Mouse (Mus musculus) G1E (cell line): ENCODE results near the gene Atg7. TPM values are rescaled to one million over a fixed set of nuclear protein-coding genes. Genes with fewer than 3 reads are reported as not detected.

Experiments used
- ATAC-seq: 2 replicates; pipeline ENCODE4 v1.8.0; 2016; ENCODE audit warnings: mild to moderate bottlenecking; ENCODE audit not compliant: insufficient number of reproducible peaks, poor library complexity, low FRiP score, severe bottlenecking; ENCODE audit errors: extremely low read depth
- DNase-seq: peaks from one replicate; pipeline ENCODE4 v3.0.0; 2012; ENCODE audit warnings: low spot score
- H3K27me3 ChIP-seq: 2 replicates; pipeline ENCODE4 v1.6.1; 2012; ENCODE audit warnings: mild to moderate bottlenecking, low read length, inconsistent platforms; ENCODE audit not compliant: insufficient read depth
- H3K36me3 ChIP-seq: replicated peaks from 2 replicates; pipeline ENCODE3; 2012; ENCODE audit warnings: mild to moderate bottlenecking, inconsistent platforms
- H3K4me1 ChIP-seq: 2 replicates; pipeline ENCODE4 v1.6.1; 2012; ENCODE audit warnings: low read depth, low read length, inconsistent platforms, mixed read lengths; ENCODE audit not compliant: insufficient read depth
- H3K4me3 ChIP-seq: 2 replicates; pipeline ENCODE4 v1.5.1; 2012; ENCODE audit warnings: low read depth, mild to moderate bottlenecking, inconsistent platforms, low read length, moderate library complexity, mixed read lengths
- H3K9me3 ChIP-seq: replicated peaks from 2 replicates; pipeline ENCODE4 v1.6.1; 2012; ENCODE audit warnings: inconsistent platforms
- CTCF ChIP-seq: IDR thresholded peaks from 2 replicates; pipeline ENCODE4 v1.5.1; 2012; ENCODE audit warnings: low read depth, low read length, inconsistent platforms, mixed read lengths
- GATA1 ChIP-seq: IDR thresholded peaks from 2 replicates; pipeline ENCODE4 v1.6.1; 2012; ENCODE audit warnings: borderline replicate concordance, low read length, inconsistent platforms, mixed read lengths
- GATA2 ChIP-seq: IDR thresholded peaks from 2 replicates; pipeline ENCODE4 v1.6.1; 2012; ENCODE audit warnings: low read depth, low read length, inconsistent platforms, borderline replicate concordance
- POLR2AphosphoS5 ChIP-seq: IDR thresholded peaks from 2 replicates; pipeline ENCODE4 v1.6.1; 2012; ENCODE audit warnings: low read depth, low read length, inconsistent platforms; ENCODE audit not compliant: insufficient replicate concordance
- TAL1 ChIP-seq: conservative IDR thresholded peaks from 2 replicates; pipeline ENCODE4 v1.6.1; 2012; ENCODE audit warnings: low read depth, low read length, inconsistent platforms, mixed read lengths
- polyA plus RNA-seq: library from polyadenylated mRNA; stranded (reverse); fragments of >175 nt; gene quantifications from 2 replicates; pipeline ENCODE4 v1.2.3, GENCODE M21; 2012
- total RNA-seq, 2 experiments: library from RNA; stranded (forward) in 1 of 2; stranded (reverse) in 1 of 2; fragments of 200-1000 nt in 1 of 2; fragments of >200 nt in 1 of 2; fragmentation: Nextera tagmentation in 1 of 2; gene quantifications; 2 replicates each; pipeline ENCODE4 v1.2.3; 2014 to 2017

Gene Atg7
- total and polyA plus RNA-seq, 3 experiments: 19.4 to 47.4 (median 37.9) TPM

GRCm38 (mm10) chr6:114794706-114795105 is 151.8 kb downstream of the Atg7 start:
- no peak for TF ChIP-seq GATA1
- TF ChIP-seq POLR2AphosphoS5: no peak
- TF ChIP-seq GATA2: no peak
- no peak for TF ChIP-seq CTCF
- no peak for TF ChIP-seq TAL1
- H3K4me1 ChIP-seq: peaks cover 57% of the 10 kb centered on the region
- no peaks in the 10 kb centered on the region for H3K27me3 ChIP-seq
- peaks cover 34% of the 10 kb centered on the region for H3K36me3 ChIP-seq
- no peak overlapping the region; the same call in 1 of the 2 replicates for H3K4me3 ChIP-seq
- DNase-seq: no peak
- no peaks in the 10 kb centered on the region for H3K9me3 ChIP-seq
- ATAC-seq: no peak

GRCm38 (mm10) chr6:114795706-114796325 is 152.9 kb downstream of the Atg7 start:
- TF ChIP-seq TAL1 (peak; percentile 90), GATA2 (no peak)
- DNase-seq (peak; percentile 43), ATAC-seq (peak; percentile 87)
- peaks cover 29% of the 10 kb centered on the region for H3K36me3 ChIP-seq
- H3K9me3 ChIP-seq: no peaks in the 10 kb centered on the region
- H3K27me3 ChIP-seq: no peaks in the 10 kb centered on the region
- peaks cover 68% of the 10 kb centered on the region for H3K4me1 ChIP-seq
- peak overlapping the region; percentile 31; the same call in 1 of the 2 replicates for H3K4me3 ChIP-seq

GRCm38 (mm10) chr6:114797901-114798300 is 155.0 kb downstream of the Atg7 start:
- Histone ChIP-seq H3K27me3 (no peaks in the 10 kb centered on the region), H3K4me1 (peaks cover 80% of the 10 kb centered on the region), H3K4me3 (no peak overlapping the region), H3K36me3 (peaks cover 22% of the 10 kb centered on the region), H3K9me3 (no peaks in the 10 kb centered on the region)
- ATAC-seq: no peak
- no peak for DNase-seq
- TF ChIP-seq POLR2AphosphoS5 (no peak), GATA2 (no peak), GATA1 (no peak), TAL1 (no peak), CTCF (no peak)

GRCm38 (mm10) chr6:114798715-114799114 is 155.8 kb downstream of the Atg7 start:
- DNase-seq (no peak), ATAC-seq (no peak)
- TF ChIP-seq TAL1 (no peak), GATA1 (no peak), POLR2AphosphoS5 (no peak), GATA2 (no peak), CTCF (no peak)
- H3K4me3 ChIP-seq: no peak overlapping the region
- no peaks in the 10 kb centered on the region for H3K27me3 ChIP-seq
- H3K4me1 ChIP-seq: peaks cover 78% of the 10 kb centered on the region
- H3K9me3 ChIP-seq: no peaks in the 10 kb centered on the region
- H3K36me3 ChIP-seq: peaks cover 22% of the 10 kb centered on the region

- Histone ChIP-seq H3K36me3 (peaks cover 19% of the 10 kb centered on the region), H3K4me3 (no peak overlapping the region), H3K4me1 (peaks cover 64% of the 10 kb centered on the region), H3K27me3 (no peaks in the 10 kb centered on the region), H3K9me3 (no peaks in the 10 kb centered on the region)
- ATAC-seq (peak; percentile 35), DNase-seq (no peak)
- TF ChIP-seq GATA1 (no peak), POLR2AphosphoS5 (no peak)
Measured at GRCm38 (mm10) chr6:114800291-114800965, 157.5 kb downstream of the Atg7 start.

GRCm38 (mm10) chr6:114803915-114804535 is 161.1 kb downstream of the Atg7 start:
- Histone ChIP-seq H3K4me1 (peaks cover 34% of the 10 kb centered on the region), H3K36me3 (peaks cover 11% of the 10 kb centered on the region), H3K27me3 (no peaks in the 10 kb centered on the region), H3K9me3 (no peaks in the 10 kb centered on the region), H3K4me3 (no peak overlapping the region)
- no peak for TF ChIP-seq GATA2
- TF ChIP-seq CTCF: no peak
- no peak for TF ChIP-seq POLR2AphosphoS5
- TF ChIP-seq TAL1: no peak
- TF ChIP-seq GATA1: no peak
- no peak for DNase-seq
- ATAC-seq: no peak
